11 mouse cellular contexts compared by ENCODE assay signal in genomic region chr2:152704811-152705370, GRCm38 (mm10). TPM values are rescaled to one million over a fixed set of nuclear protein-coding genes. Genes with fewer than 3 reads are reported as not detected.
DNase-seq lines count a peak whose midpoint lies in the region; ATAC-seq and TF ChIP-seq lines count a peak whose summit lies in the region.
"Had no signal": no experiment of that assay in that cellular context is flagged by ENCODE, and none has a peak within 500 bp of the region (broad histone marks: within the 10 kb centered on the region; RNA-seq: fewer than 3 reads in every experiment).

No protein-coding gene starts in this region.

- no peaks in the 10 kb centered on the region for H3K79me2 ChIP-seq in heart, adult 2 months (replicated peaks; ENCODE audit: control insufficient read depth, insufficient read depth, low read length)

- H3K36me3 ChIP-seq in heart, embryonic 10.5 days = peaks cover 65% of the 10 kb centered on the region
- H3K36me3 ChIP-seq in heart, adult 2 months (ENCODE audit: control insufficient read depth, insufficient read depth, low read length) = peaks cover 3% of the 10 kb centered on the region
- peaks cover 55% of the 10 kb centered on the region for H3K36me3 ChIP-seq in E14TG2a.4 (ENCODE audit: insufficient read depth, low read length)
- H3K36me3 ChIP-seq in limb, embryonic 11.5 days (ENCODE audit: control insufficient read depth, insufficient read depth, low read length) = peaks cover 40% of the 10 kb centered on the region

- TF ChIP-seq POLR2A in heart, adult 2 months (IDR thresholded peaks at IDR 0.05; ENCODE audit: insufficient read depth, low read depth, low read length) = no peak

- WGBS in heart, embryonic 10.5 days = 88% methylated on average over 14 of the region's 14 CpGs
- 89% methylated on average over 14 of the region's 14 CpGs for WGBS in heart, adult 2 months
- 89% methylated on average over 14 of the region's 14 CpGs for WGBS in limb, embryonic 11.5 days

- no peak for TF ChIP-seq CTCF in heart, adult 2 months (IDR thresholded peaks at IDR 0.05)
- no peak for TF ChIP-seq CTCF in E14TG2a.4 (conservative IDR thresholded peaks at IDR 0.05; ENCODE audit: low read length)

- no peak overlapping the region for H3K9ac ChIP-seq in heart, adult 2 months (ENCODE audit: low read depth, low read length)
- peak overlapping the region; percentile 32 for H3K9ac ChIP-seq in limb, embryonic 11.5 days (ENCODE audit: low read length)

- H3K4me2 ChIP-seq in limb, embryonic 11.5 days (ENCODE audit: low read depth, severe bottlenecking) = no peak overlapping the region
- H3K4me2 ChIP-seq: liver, embryonic 11.5 days had no signal

- peak overlapping the region; percentile 96 for H3K27ac ChIP-seq in heart, embryonic 10.5 days
- H3K27ac ChIP-seq in heart, adult 2 months = no peak overlapping the region; the same call in 1 of the 2 replicates
- peak overlapping the region; percentile 98 for H3K27ac ChIP-seq in limb, embryonic 11.5 days (replicated peaks; ENCODE audit: low read depth, low read length)

- intact Hi-C loops in heart, adult 2 months (cut with DNase I) = no loop called here

- peaks cover 39% of the 10 kb centered on the region for H3K4me1 ChIP-seq in heart, embryonic 10.5 days
- peaks cover 16% of the 10 kb centered on the region for H3K4me1 ChIP-seq in heart, adult 2 months (ENCODE audit: control insufficient read depth, insufficient read depth, low read length)
- peaks cover 91% of the 10 kb centered on the region for H3K4me1 ChIP-seq in E14TG2a.4 (replicated peaks; ENCODE audit: low read depth, low read length)
- H3K4me1 ChIP-seq in limb, embryonic 11.5 days (ENCODE audit: control insufficient read depth, insufficient read depth, low read length) = peaks cover 34% of the 10 kb centered on the region

- no peak overlapping the region for H3K4me3 ChIP-seq in heart, embryonic 10.5 days
- no peak overlapping the region for H3K4me3 ChIP-seq in heart, adult 2 months
- H3K4me3 ChIP-seq in E14TG2a.4 (replicated peaks; ENCODE audit: low read length) = peak overlapping the region; percentile 68; the same call in 1 of the 2 replicates
- no peak overlapping the region for H3K4me3 ChIP-seq in limb, embryonic 11.5 days (ENCODE audit: low read depth, low read length)
- H3K4me3 ChIP-seq: erythroblast, embryonic 14.5 days had no signal

- ATAC-seq in limb, embryonic 11.5 days (ENCODE audit: insufficient number of reproducible peaks, low FRiP score, low TSS enrichment, low read depth) = no peak

- H3K9me3 ChIP-seq in heart, embryonic 10.5 days = no peaks in the 10 kb centered on the region
- H3K9me3 ChIP-seq in E14TG2a.4 (ENCODE audit: low read length) = no peaks in the 10 kb centered on the region
- 0 out of 2 replicates have a peak, but pooled peaks cover 2% of the 10 kb centered on the region for H3K9me3 ChIP-seq in limb, embryonic 11.5 days (ENCODE audit: control insufficient read depth, low read length)

- DNase-seq in heart, embryonic 10.5 days (ENCODE audit: low spot score) = no peak
- DNase-seq in heart, adult 2 months = no peak
- DNase-seq in cerebellum, postnatal 25 days = peak; percentile 56 to 61
- no peak for DNase-seq in limb, embryonic 11.5 days (ENCODE audit: low spot score)
- no peak for DNase-seq in MN1 (ENCODE audit: low spot score)
- no peak for DNase-seq in adrenal gland, postnatal 4 days (ENCODE audit: low spot score in 2 of 2)
- DNase-seq in gastrocnemius, adult 18-20 months (ENCODE audit: low spot score) = no peak
- DNase-seq: gastrocnemius, postnatal 25 days had no signal

- no peaks in the 10 kb centered on the region for H3K27me3 ChIP-seq in heart, embryonic 10.5 days (ENCODE audit: insufficient read depth, poor library complexity, severe bottlenecking)
- no peaks in the 10 kb centered on the region for H3K27me3 ChIP-seq in heart, adult 2 months (ENCODE audit: control insufficient read depth, insufficient read depth, low read length)
- H3K27me3 ChIP-seq in E14TG2a.4 (ENCODE audit: insufficient read depth, low read length) = no peaks in the 10 kb centered on the region
- no peaks in the 10 kb centered on the region for H3K27me3 ChIP-seq in limb, embryonic 11.5 days (ENCODE audit: control insufficient read depth, insufficient read depth, low read length)

- no peak for TF ChIP-seq EP300 in heart, adult 2 months (IDR thresholded peaks at IDR 0.05; ENCODE audit: insufficient read depth, low read depth, low read length)

RNA-seq across cellular contexts. Expression of gene Mcts2, which starts 18.1 kb away (rescaled TPM):
- 28.0 and 33.2 TPM in 2 replicates for polyA plus RNA-seq in heart, embryonic 10.5 days (2016; fragmentation: Nextera tagmentation; extraction: Ambion mirVana)
- total RNA-seq in heart, adult 2 months (2021) = 10 to 100 TPM; 14.8 to 18.2 TPM
- polyA plus RNA-seq in heart, adult 2 months (2012; rRNA removed) = 8.6 and 12.1 TPM in 2 replicates
- 37.1 and 38.5 TPM in 2 replicates for polyA plus RNA-seq in limb, embryonic 11.5 days (2014; fragmentation: Nextera tagmentation; extraction: Ambion mirVana)
- 10 to 100 TPM; 26.7 to 27.4 TPM for total RNA-seq in adrenal gland, postnatal 4 days (2021)
- total RNA-seq in gastrocnemius, adult 18-20 months (2021) = 10 to 100 TPM; 11.3 to 12.7 TPM

RNA-seq across cellular contexts. Expression of gene Id1, which starts 31.2 kb away (rescaled TPM):
- polyA plus RNA-seq in heart, embryonic 10.5 days (2016; fragmentation: Nextera tagmentation; extraction: Ambion mirVana) = 92.5 and 124 TPM in 2 replicates
- total RNA-seq in heart, adult 2 months (2021) = 10 to 100 TPM; 56.5 to 59.8 TPM
- polyA plus RNA-seq in heart, adult 2 months (2012; rRNA removed) = 74.7 and 113 TPM in 2 replicates
- polyA plus RNA-seq in limb, embryonic 11.5 days (2014; fragmentation: Nextera tagmentation; extraction: Ambion mirVana) = 221 and 248 TPM in 2 replicates
- total RNA-seq in adrenal gland, postnatal 4 days (2021) = 100 to 1,000 TPM; 103 to 129 TPM
- total RNA-seq in gastrocnemius, adult 18-20 months (2021) = 10 to 100 TPM; 16.0 to 28.5 TPM

RNA-seq across cellular contexts. Expression of gene H13, which starts 35.6 kb away (rescaled TPM):
- polyA plus RNA-seq in heart, embryonic 10.5 days (2016; fragmentation: Nextera tagmentation; extraction: Ambion mirVana) = 84.1 and 103 TPM in 2 replicates
- total RNA-seq in heart, adult 2 months (2021) = 10 to 100 TPM; 33.9 to 37.6 TPM
- 42.9 and 43.5 TPM in 2 replicates for polyA plus RNA-seq in heart, adult 2 months (2012; rRNA removed)
- 123 and 126 TPM in 2 replicates for polyA plus RNA-seq in limb, embryonic 11.5 days (2014; fragmentation: Nextera tagmentation; extraction: Ambion mirVana)
- 100 to 1,000 TPM; 138 to 140 TPM for total RNA-seq in adrenal gland, postnatal 4 days (2021)
- 10 to 100 TPM; 29.5 to 30.8 TPM for total RNA-seq in gastrocnemius, adult 18-20 months (2021)

RNA-seq across cellular contexts. Expression of gene Cox4i2, which starts 49.1 kb away (rescaled TPM):
- 18.8 and 21.1 TPM in 2 replicates for polyA plus RNA-seq in heart, embryonic 10.5 days (2016; fragmentation: Nextera tagmentation; extraction: Ambion mirVana)
- 10 to 100 TPM; 12.1 to 18.0 TPM for total RNA-seq in heart, adult 2 months (2021)
- polyA plus RNA-seq in heart, adult 2 months (2012; rRNA removed) = 12.0 and 13.2 TPM in 2 replicates
- 18.5 and 22.3 TPM in 2 replicates for polyA plus RNA-seq in limb, embryonic 11.5 days (2014; fragmentation: Nextera tagmentation; extraction: Ambion mirVana)
- 1 to 10 TPM; 4.2 to 4.9 TPM for total RNA-seq in adrenal gland, postnatal 4 days (2021)
- total RNA-seq in gastrocnemius, adult 18-20 months (2021) = 1 to 10 TPM; 2.6 to 3.5 TPM
- polyA plus RNA-seq: erythroblast, embryonic 14.5 days had no signal

Comparison
In these comparisons a context has a peak if more than half of its experiments do, and no peak if none do; other contexts are left out.
1. DNase-seq: peak in cerebellum, postnatal 25 days (2 of 2); none in heart, embryonic 10.5 days (single experiment), heart, adult 2 months (0 of 2), limb, embryonic 11.5 days (single experiment), MN1 (single experiment), adrenal gland, postnatal 4 days (0 of 2) and gastrocnemius, adult 18-20 months (single experiment).